Mouse (Mus musculus): Measurements from ENCODE around the gene Ubash3a. TPM values are rescaled to one million over a fixed set of nuclear protein-coding genes. Genes with fewer than 3 reads are reported as not detected.

Ubash3a gene
- polyA plus RNA-seq, 1 experiment from 2014 or later = 2.0 TPM

GRCm38 (mm10) chr17:31191825-31192224, 15.8 kb upstream of the Ubash3a start:
- ATAC-seq (ENCODE audit: borderline replicate concordance, extremely low read depth, low FRiP score, low TSS enrichment) = no peak
- Histone ChIP-seq H3K9ac (no peak overlapping the region), H3K4me2 (no peak overlapping the region), H3K27me3 (no peaks in the 10 kb centered on the region), H3K27ac (no peak overlapping the region), H3K36me3 (no peaks in the 10 kb centered on the region), H3K9me3 (no peaks in the 10 kb centered on the region), H3K4me1 (no peaks in the 10 kb centered on the region), H3K4me3 (no peak overlapping the region)
- WGBS = 76% methylated on average over 8 of the region's 8 CpGs

GRCm38 (mm10) chr17:31192663-31193062, 15.0 kb upstream of the Ubash3a start:
- Histone ChIP-seq H3K4me3 (no peak overlapping the region), H3K4me2 (no peak overlapping the region), H3K9me3 (no peaks in the 10 kb centered on the region), H3K27me3 (no peaks in the 10 kb centered on the region), H3K36me3 (no peaks in the 10 kb centered on the region), H3K4me1 (no peaks in the 10 kb centered on the region), H3K9ac (no peak overlapping the region), H3K27ac (no peak overlapping the region)
- ATAC-seq (ENCODE audit: borderline replicate concordance, extremely low read depth, low FRiP score, low TSS enrichment) = no peak
- WGBS = 14% methylated on average over 2 of the region's 2 CpGs

- Histone ChIP-seq H3K9ac (no peak overlapping the region), H3K27me3 (no peaks in the 10 kb centered on the region), H3K27ac (no peak overlapping the region), H3K9me3 (no peaks in the 10 kb centered on the region), H3K4me3 (no peak overlapping the region), H3K4me1 (no peaks in the 10 kb centered on the region), H3K4me2 (no peak overlapping the region), H3K36me3 (no peaks in the 10 kb centered on the region)
- no peak for ATAC-seq (ENCODE audit: borderline replicate concordance, extremely low read depth, low FRiP score, low TSS enrichment)
- 63% methylated on average over 9 of the region's 9 CpGs for WGBS
These were observed 14.3 kb upstream of the Ubash3a start for GRCm38 (mm10) chr17:31193360-31193759.

GRCm38 (mm10) chr17:31195207-31195606, 12.5 kb upstream of the Ubash3a start:
- Histone ChIP-seq H3K27me3 (no peaks in the 10 kb centered on the region), H3K9me3 (no peaks in the 10 kb centered on the region), H3K4me1 (peaks cover 6% of the 10 kb centered on the region; the same call in 1 of the 2 replicates), H3K36me3 (no peaks in the 10 kb centered on the region), H3K27ac (no peak overlapping the region), H3K9ac (no peak overlapping the region), H3K4me2 (no peak overlapping the region), H3K4me3 (no peak overlapping the region)
- WGBS = 83% methylated on average over 6 of the region's 6 CpGs
- no peak for ATAC-seq (ENCODE audit: borderline replicate concordance, extremely low read depth, low FRiP score, low TSS enrichment)

GRCm38 (mm10) chr17:31196283-31196682, 11.4 kb upstream of the Ubash3a start:
- H3K9me3 ChIP-seq = no peaks in the 10 kb centered on the region
- H3K4me2 ChIP-seq = no peak overlapping the region
- H3K27me3 ChIP-seq = no peaks in the 10 kb centered on the region
- H3K4me3 ChIP-seq = no peak overlapping the region
- no peak for ATAC-seq (ENCODE audit: borderline replicate concordance, extremely low read depth, low FRiP score, low TSS enrichment)
- peaks cover 6% of the 10 kb centered on the region; the same call in 1 of the 2 replicates for H3K4me1 ChIP-seq
- WGBS = 80% methylated on average over 7 of the region's 7 CpGs
- H3K9ac ChIP-seq = no peak overlapping the region
- H3K36me3 ChIP-seq = no peaks in the 10 kb centered on the region
- H3K27ac ChIP-seq = no peak overlapping the region

GRCm38 (mm10) chr17:31198877-31199276, 8.8 kb upstream of the Ubash3a start, which contains the start of gene Tmprss3:
Gene Tmprss3 (minus strand): TSS chr17:31198977.
- no peak for ATAC-seq (ENCODE audit: borderline replicate concordance, extremely low read depth, low FRiP score, low TSS enrichment)
- Histone ChIP-seq H3K27me3 (no peaks in the 10 kb centered on the region), H3K27ac (no peak within 1 kb of the TSS), H3K4me3 (no peak within 1 kb of the TSS), H3K36me3 (no peaks in the 10 kb centered on the region), H3K4me2 (no peak within 1 kb of the TSS), H3K4me1 (peaks cover 6% of the 10 kb centered on the region; the same call in 1 of the 2 replicates), H3K9ac (no peak within 1 kb of the TSS), H3K9me3 (no peaks in the 10 kb centered on the region)
- WGBS = 87% methylated on average over 11 of the region's 11 CpGs

GRCm38 (mm10) chr17:31208654-31209053, 981 bp downstream of the Ubash3a start:
- ATAC-seq (ENCODE audit: borderline replicate concordance, extremely low read depth, low FRiP score, low TSS enrichment) = no peak

GRCm38 (mm10) chr17:31209376-31209930, 1.8 kb downstream of the Ubash3a start:
- no peaks in the 10 kb centered on the region for H3K36me3 ChIP-seq
- H3K4me1 ChIP-seq = no peaks in the 10 kb centered on the region
- WGBS = 90% methylated on average over 11 of the region's 11 CpGs
- no peak overlapping the region for H3K27ac ChIP-seq
- no peak overlapping the region for H3K9ac ChIP-seq
- no peaks in the 10 kb centered on the region for H3K27me3 ChIP-seq
- ATAC-seq (ENCODE audit: borderline replicate concordance, extremely low read depth, low FRiP score, low TSS enrichment) = no peak
- no peak overlapping the region for H3K4me3 ChIP-seq
- no peak overlapping the region for H3K4me2 ChIP-seq
- H3K9me3 ChIP-seq = no peaks in the 10 kb centered on the region

More at GRCm38 (mm10) chr17:31208654-31209053, 981 bp downstream of the Ubash3a start:
- Histone ChIP-seq H3K27ac (no peak overlapping the region), H3K4me3 (no peak overlapping the region), H3K9me3 (no peaks in the 10 kb centered on the region), H3K4me1 (no peaks in the 10 kb centered on the region), H3K27me3 (no peaks in the 10 kb centered on the region), H3K4me2 (no peak overlapping the region), H3K9ac (no peak overlapping the region), H3K36me3 (no peaks in the 10 kb centered on the region)
- WGBS = 82% methylated on average over 8 of the region's 8 CpGs

- Histone ChIP-seq H3K9me3 (no peaks in the 10 kb centered on the region), H3K36me3 (no peaks in the 10 kb centered on the region), H3K4me2 (no peak overlapping the region), H3K4me1 (no peaks in the 10 kb centered on the region), H3K4me3 (no peak overlapping the region), H3K27ac (no peak overlapping the region), H3K9ac (no peak overlapping the region), H3K27me3 (no peaks in the 10 kb centered on the region)
- ATAC-seq (ENCODE audit: borderline replicate concordance, extremely low read depth, low FRiP score, low TSS enrichment) = no peak
- 72% methylated on average over 7 of the region's 7 CpGs for whole genome bisulfite sequencing
These were observed 2.6 kb downstream of the Ubash3a start for GRCm38 (mm10) chr17:31210299-31210698.

GRCm38 (mm10) chr17:31211881-31212280, 4.2 kb downstream of the Ubash3a start:
- Histone ChIP-seq H3K36me3 (no peaks in the 10 kb centered on the region), H3K4me1 (no peaks in the 10 kb centered on the region), H3K9ac (no peak overlapping the region), H3K9me3 (no peaks in the 10 kb centered on the region), H3K4me3 (no peak overlapping the region), H3K4me2 (no peak overlapping the region), H3K27me3 (no peaks in the 10 kb centered on the region), H3K27ac (no peak overlapping the region)
- 87% methylated on average over 6 of the region's 6 CpGs for WGBS
- no peak for ATAC-seq (ENCODE audit: borderline replicate concordance, extremely low read depth, low FRiP score, low TSS enrichment)

GRCm38 (mm10) chr17:31216068-31216955, 8.6 kb downstream of the Ubash3a start:
- Histone ChIP-seq H3K4me2 (no peak overlapping the region), H3K27me3 (no peaks in the 10 kb centered on the region), H3K27ac (0 out of 2 replicates have a peak overlapping the region, but pooled peaks have one; percentile 15), H3K4me1 (0 out of 2 replicates have a peak, but pooled peaks cover 8% of the 10 kb centered on the region), H3K36me3 (no peaks in the 10 kb centered on the region), H3K4me3 (no peak overlapping the region), H3K9me3 (no peaks in the 10 kb centered on the region), H3K9ac (no peak overlapping the region)
- 40% methylated on average over 5 of the region's 5 CpGs for WGBS
- ATAC-seq (ENCODE audit: borderline replicate concordance, extremely low read depth, low FRiP score, low TSS enrichment) = no peak

- 26% methylated on average over 4 of the region's 4 CpGs for WGBS
- no peak overlapping the region for H3K27ac ChIP-seq
- H3K4me1 ChIP-seq = peaks cover 29% of the 10 kb centered on the region; the same call in 1 of the 2 replicates
- H3K27me3 ChIP-seq = no peaks in the 10 kb centered on the region
- ATAC-seq (ENCODE audit: borderline replicate concordance, extremely low read depth, low FRiP score, low TSS enrichment) = peak; percentile 39; the same call in 1 of the 2 replicates
- no peak overlapping the region for H3K4me3 ChIP-seq
- no peak overlapping the region for H3K9ac ChIP-seq
- no peaks in the 10 kb centered on the region for H3K36me3 ChIP-seq
- H3K9me3 ChIP-seq = no peaks in the 10 kb centered on the region
- H3K4me2 ChIP-seq = no peak overlapping the region
These were observed 15.2 kb downstream of the Ubash3a start for GRCm38 (mm10) chr17:31222810-31223310.

All from lung, embryonic 15.5 days (tissue).